ENCODE assay signal across 16 mouse cellular contexts in genomic region chr4:57285251-57285650, GRCm38 (mm10).
"Had no signal": no experiment of that assay in that cellular context is flagged by ENCODE, and none has a peak within 500 bp of the region (broad histone marks: within the 10 kb centered on the region; RNA-seq: fewer than 3 reads in every experiment).

No protein-coding gene starts in this region.

- DNase-seq: retina, postnatal 1 day; right cerebral cortex, adult 18-20 months; right cerebral cortex, postnatal 14 days; right cerebral cortex, postnatal 25 days; right cerebral cortex, postnatal 4 days; spleen, adult 18-20 months; thymus, adult 18-20 months; thymus, adult 2 months; thymus, postnatal 14 days; thymus, postnatal 25 days; thymus, postnatal 36 days; thymus, postnatal 4 days had no signal

- H3K9me3 ChIP-seq: neural tube, embryonic 13.5 days; neural tube, embryonic 15.5 days; stomach, embryonic 15.5 days had no signal

- H3K9ac ChIP-seq: neural tube, embryonic 13.5 days; neural tube, embryonic 15.5 days; stomach, embryonic 15.5 days had no signal

- H3K4me2 ChIP-seq: neural tube, embryonic 13.5 days; neural tube, embryonic 15.5 days; stomach, embryonic 15.5 days had no signal

- H3K4me3 ChIP-seq: neural tube, embryonic 13.5 days; neural tube, embryonic 15.5 days; stomach, embryonic 15.5 days had no signal

- H3K36me3 ChIP-seq: neural tube, embryonic 13.5 days; neural tube, embryonic 15.5 days; stomach, embryonic 15.5 days had no signal

- H3K27ac ChIP-seq: neural tube, embryonic 13.5 days; neural tube, embryonic 15.5 days; stomach, embryonic 15.5 days; stomach, postnatal 0 days had no signal

- H3K27me3 ChIP-seq: neural tube, embryonic 13.5 days; neural tube, embryonic 15.5 days; stomach, embryonic 15.5 days had no signal

- H3K4me1 ChIP-seq: neural tube, embryonic 13.5 days; neural tube, embryonic 15.5 days had no signal
